Mouse (Mus musculus): ENCODE results near the gene Rbms3.

- TF ChIP-seq CTCF (conservative IDR thresholded peaks at IDR 0.05; ENCODE audit: insufficient read depth, insufficient read length, low read depth, low read length) (no peak), POLR2A (IDR thresholded peaks at IDR 0.05; ENCODE audit: low read depth, low read length) (no peak)
These were observed 826.4 kb downstream of the Rbms3 start for GRCm38 (mm10) chr9:116803292-116803731.
